Mouse (Mus musculus) heart, postnatal 10 days (tissue): ENCODE measurements around the gene Dyrk2. TPM values are rescaled to one million over a fixed set of nuclear protein-coding genes. Genes with fewer than 3 reads are reported as not detected.

Experiments used
- DNase-seq, 2 experiments: peaks; one replicate each; pipeline ENCODE4 v3.0.0; 2021
- intact Hi-C: fragments of 180-260 bp; cut with DNase I; formaldehyde crosslinking; loops from one replicate; pipeline ENCODE4 v1.15.1; 2025
- total RNA-seq, 2 experiments: library from RNA; stranded (reverse); gene quantifications; 2 replicates each; pipeline ENCODE4 v1.2.3; 2021

Gene Dyrk2
- total RNA-seq: 100 to 1,000 TPM; 114 to 116 TPM

DNA sequence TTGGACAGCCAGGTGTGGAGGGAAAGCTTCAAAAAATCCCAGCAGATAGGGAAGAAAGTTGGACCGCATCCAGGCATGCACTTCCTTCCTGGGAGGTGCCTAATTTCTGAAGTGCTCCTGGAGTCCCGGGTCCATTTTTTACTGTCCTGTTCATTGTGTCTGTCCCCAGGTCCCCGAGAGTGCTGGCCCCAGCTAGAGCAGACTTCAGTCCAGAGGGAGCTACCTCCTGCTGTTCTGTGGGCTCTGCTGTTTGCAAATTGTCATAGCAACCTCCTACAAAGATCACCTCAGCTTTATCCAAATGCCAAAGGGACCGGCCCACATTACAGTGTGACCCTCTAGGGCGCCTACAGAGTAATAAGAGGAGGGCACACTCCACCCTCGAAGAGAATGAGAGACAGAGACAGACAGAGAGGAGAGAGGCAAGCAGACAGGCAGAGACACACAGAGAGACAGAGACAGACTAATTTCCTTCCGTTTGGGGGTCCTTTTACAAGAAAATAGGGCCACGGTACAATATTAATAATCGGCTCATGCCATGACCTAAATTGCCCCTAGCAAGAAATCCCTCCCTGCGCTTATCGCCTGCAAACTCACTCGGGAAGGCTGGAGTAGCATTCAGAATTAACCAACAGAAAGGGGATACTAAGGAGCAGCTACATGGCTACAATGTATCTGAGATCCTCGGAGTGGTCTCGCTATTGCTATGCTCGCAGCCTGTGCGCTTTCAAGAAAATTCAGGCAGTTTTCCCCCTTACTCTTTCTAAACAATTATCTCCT is at the start of gene Dyrk2:
Gene Dyrk2 (minus strand): TSS at position 9 of the 780 bp plus-strand sequence.
- intact Hi-C loops: loop anchor here (5.0 kb wide), 2 partner anchors 112 to 207 kb away; no protein-coding TSS in a partner anchor
- DNase-seq: peak in 1 of 2 experiments; percentile 70

DNA sequence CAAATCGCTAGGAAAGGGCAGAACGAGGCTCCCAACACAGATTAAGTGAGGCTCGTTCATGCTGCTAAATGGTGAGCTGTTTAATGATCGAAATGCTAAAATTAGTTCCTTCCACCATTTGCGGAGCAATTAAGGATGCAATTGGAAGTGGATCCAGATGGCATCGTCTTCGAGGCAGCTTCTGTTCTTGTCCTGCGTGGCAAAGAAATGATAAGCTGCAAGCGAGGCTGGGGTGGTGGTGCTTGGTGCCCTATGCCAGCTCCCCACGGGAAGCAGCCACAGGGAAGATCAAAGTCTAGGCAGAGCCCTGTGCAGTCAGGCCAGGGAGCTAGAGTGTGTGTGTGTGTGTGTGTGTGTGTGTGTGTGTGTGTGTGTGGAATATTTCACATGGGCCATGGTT is 32.6 kb upstream of the Dyrk2 start:
- intact Hi-C loops: no loop called here
- no peak for DNase-seq

DNA sequence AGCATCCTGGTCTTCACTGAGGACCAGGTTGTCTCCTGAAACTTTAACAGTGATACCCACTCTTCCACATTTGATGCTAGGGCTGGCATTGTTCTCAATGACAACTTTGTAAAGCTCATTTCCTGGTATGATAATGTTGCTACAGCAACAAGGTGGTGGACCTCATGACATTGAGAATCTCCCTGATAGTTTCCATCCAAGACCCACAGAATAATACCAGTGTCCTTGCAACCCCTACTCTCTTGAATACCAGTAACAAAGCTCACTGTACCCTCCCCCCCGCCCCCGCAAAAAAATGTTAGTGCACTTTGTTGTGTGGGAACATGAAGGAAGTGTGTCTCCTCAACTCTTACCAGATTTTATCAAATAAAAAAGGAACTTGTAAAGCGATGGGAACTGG is 23.6 kb upstream of the Dyrk2 start:
- DNase-seq: no peak
- intact Hi-C loops: no loop called here

DNA sequence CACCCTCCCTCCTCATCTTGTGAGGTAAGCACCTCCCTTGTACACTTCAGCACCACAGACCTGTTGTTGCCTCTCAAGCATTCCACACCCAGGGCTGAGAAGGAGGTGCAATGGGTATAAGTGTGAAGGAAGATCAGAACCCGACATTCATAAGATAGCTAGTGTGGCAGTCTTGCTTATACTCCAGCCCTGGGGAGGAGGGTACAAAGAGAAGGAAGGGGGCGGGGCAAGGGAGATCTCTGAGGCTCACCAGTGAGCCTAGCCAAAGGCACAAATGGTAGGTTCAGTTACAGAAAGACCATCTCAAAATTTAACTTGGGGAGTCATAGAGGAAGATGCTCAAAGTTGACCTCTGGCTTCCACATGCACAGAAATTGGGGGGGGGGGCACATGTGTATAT is 14.1 kb upstream of the Dyrk2 start:
- intact Hi-C loops: no loop called here
- DNase-seq: no peak

DNA sequence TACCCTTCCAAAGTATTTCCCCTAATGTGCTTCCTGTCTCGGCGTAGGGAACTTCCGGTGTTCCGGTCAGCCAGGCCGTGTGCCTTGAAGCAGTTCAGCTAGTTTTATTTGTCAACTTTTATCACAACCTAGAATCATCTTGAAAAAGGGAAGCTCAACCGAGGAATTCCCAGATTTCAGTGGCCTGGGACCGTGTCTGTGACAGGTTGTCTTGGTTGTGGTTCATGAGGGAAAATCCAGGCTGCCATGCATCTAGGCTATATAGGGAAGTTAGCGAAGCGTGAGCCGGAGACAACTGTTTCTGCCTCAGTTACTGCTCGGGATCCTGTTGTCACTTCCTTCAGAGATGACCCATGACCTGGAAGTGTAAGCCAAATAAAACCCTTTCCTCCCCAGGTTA is 13.3 kb upstream of the Dyrk2 start:
- intact Hi-C loops: no loop called here
- DNase-seq: no peak

DNA sequence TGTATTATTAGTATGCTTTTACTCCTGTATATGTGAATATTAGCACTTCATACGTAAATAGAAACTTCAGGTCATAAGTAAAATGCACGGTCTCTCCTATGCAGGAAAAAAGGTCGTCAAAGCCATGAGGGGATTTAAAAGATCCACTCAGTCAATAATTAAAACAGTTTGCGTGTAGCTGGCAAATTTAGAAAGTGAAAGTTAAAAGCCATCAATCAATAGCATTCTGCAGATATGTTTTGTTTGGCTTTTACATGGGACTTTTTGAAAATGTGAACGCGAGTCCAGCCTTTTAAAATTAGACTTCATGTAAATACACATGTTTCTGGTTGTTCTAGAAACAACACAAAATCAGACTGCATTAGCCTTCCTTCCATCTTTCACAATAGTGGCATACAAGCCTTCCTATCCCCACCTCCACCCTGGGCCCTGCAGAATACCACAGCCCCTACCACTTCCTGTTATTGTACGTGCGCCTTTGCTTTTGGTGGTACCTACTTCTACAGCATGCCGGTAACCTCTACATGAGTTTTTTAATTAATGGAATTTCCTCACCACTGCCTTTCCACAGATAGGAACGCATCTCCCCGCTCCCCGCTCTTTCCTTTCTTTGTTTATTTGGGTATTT is 12.4 kb upstream of the Dyrk2 start:
- intact Hi-C loops: no loop called here

DNA sequence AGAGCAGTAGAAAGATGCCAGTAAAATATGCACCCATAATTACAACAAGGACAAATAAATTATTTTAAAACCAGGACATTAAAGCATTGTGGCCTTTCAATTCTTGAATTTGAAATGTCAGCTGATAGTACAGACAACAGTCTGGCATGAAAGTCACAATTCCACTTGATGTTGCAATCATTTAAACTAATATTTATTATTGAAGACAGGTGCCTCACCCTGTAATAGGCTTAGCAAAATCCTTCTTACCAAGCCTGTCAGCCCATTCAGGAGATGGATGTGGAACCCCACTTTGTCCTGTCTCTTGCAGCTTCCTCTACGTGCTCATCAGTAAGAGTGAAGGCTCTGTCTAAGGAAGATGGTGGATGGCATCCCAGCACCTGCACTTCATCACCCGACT is 10.8 kb upstream of the Dyrk2 start:
- intact Hi-C loops: no loop called here
- no peak for DNase-seq

More for the DNA sequence above, 12.4 kb upstream of the Dyrk2 start:
- no peak for DNase-seq

DNA sequence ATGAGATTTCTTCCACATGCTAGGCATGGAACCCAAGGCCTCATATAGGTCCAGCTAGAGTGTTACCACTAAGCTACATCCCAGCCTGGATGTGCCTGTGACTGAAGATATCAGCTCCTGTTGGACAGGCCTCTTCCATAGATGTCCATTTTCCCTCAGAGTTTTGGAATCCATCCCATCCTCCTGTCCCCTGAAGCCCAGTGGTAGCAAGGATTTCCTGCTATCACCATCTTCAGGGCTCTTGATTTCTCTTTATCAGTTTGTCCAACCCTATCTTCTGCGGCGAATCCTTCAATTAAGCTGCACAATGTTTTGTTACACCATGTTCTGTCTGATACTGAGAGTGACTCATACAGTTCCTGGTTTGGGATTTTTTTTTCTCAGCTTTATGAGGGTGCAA is 2.2 kb upstream of the Dyrk2 start:
- no peak for DNase-seq
- intact Hi-C loops: loop anchor here (5.0 kb wide), 2 partner anchors 110 to 205 kb away; no protein-coding TSS in a partner anchor

DNA sequence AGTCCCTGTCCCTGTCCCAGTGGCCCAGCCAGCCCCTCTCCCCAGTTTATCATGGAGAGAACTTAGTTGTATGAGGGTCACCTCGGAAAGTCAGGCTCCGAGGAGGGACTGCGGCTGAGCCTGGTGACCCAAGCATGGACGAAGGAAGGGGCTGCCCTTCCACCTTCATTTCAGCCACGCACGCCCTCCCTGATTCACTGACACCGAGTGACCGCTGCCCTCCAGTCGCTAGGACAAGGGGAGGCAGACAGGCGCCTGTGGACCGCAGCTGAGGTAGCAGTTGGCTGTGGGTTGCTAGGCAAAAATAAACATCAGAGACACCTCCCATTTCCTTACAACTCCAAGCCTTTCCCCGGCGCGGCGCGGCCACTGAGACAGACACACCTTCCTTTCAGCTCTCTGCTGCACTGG is 413 bp downstream of the Dyrk2 start:
- DNase-seq: peak; percentile 83 to 87
- intact Hi-C loops: loop anchor here (1.0 to 10.0 kb wide), 5 partner anchors 113 to 355 kb away; no protein-coding TSS in a partner anchor

DNA sequence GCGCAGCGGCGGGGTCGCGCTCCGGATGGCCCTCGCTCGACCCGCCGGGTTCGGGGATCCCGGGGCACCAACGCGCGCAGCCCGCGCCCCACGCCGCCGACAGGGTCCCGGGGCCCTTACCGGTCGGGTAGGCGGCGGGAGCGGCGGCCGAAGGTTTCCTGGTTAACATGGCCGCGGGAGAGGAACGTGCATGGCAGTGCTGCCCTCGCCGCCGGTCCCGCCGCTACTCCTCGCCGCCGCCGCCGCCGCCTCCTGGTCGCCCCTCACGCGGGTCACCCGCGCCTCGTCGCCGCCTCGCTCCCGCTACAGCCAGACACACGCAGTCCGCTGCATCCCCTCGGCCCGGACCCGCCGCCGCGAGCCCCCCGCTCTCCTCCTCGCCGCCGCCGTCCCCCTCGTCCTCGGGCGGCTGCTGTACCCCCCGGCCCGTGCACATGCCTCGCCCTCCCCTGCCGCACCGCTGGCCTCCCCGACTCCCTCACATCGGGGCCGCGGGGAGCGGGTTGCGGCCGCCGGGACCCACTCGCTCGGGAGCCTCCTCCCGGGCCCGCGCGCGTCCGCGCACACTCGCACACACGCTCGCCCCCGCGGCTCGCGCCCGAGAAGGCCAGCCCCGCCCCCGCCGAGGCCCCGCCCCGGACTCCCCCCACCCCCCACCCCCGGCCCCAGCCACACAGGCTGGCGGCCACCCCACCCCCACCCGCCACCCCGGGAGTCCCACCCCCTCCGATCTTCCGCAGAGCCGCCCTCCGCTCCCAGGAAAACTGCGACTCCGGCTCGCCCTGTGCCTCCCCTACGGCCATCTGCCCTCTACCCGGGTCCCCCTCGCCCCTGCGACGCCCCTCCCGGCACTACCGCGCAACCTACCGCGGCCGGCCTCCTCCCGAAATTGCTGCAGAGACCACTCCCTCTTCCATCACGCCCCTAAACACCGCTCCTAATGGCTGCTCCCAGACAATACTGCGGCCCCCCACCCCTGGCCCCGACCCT is 1.1 kb downstream of the Dyrk2 start:
- peak; percentile 89 to 90 for DNase-seq
- intact Hi-C loops: loop anchor here (1.0 to 10.0 kb wide), 3 partner anchors 196 to 356 kb away; no protein-coding TSS in a partner anchor

DNA sequence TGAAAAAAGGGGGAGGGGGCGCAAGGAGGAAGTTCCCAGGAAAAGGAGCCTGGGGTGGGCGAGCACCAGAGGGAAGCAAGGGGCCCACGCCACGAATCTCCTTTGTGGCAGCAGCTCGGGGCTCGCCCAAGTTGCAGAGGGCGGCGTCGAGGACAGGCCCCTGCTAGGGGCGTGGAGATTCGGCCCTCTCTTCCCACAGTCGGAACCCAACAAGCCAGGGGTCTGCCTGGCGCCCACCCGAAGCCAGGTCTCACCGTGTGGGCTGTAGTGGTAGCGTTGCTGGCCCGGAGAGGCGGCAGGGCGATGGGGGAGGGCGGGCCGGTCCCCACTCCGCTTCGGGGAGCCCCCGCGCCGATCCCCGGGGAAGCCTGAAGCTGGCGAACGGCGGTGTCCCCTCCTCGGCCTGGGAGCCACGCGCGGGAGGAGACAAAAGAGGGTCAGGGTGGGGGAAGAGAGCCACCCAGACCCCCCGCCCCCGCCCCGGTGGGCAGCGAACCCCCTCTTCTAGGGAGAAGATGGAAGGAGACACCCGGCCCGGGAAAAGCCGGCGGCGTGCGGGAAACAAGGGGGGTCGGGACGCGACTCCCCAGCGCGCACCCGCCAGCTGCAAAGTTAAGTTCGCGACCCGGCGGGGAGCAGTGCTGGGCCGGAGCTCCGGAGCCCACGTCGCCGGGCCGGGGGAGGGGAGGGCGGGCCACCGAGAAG is 2.0 kb downstream of the Dyrk2 start:
- intact Hi-C loops: loop anchor here (2.0 to 10.0 kb wide), 2 partner anchors 197 to 357 kb away; no protein-coding TSS in a partner anchor
- DNase-seq: peak; percentile 67 to 69

DNA sequence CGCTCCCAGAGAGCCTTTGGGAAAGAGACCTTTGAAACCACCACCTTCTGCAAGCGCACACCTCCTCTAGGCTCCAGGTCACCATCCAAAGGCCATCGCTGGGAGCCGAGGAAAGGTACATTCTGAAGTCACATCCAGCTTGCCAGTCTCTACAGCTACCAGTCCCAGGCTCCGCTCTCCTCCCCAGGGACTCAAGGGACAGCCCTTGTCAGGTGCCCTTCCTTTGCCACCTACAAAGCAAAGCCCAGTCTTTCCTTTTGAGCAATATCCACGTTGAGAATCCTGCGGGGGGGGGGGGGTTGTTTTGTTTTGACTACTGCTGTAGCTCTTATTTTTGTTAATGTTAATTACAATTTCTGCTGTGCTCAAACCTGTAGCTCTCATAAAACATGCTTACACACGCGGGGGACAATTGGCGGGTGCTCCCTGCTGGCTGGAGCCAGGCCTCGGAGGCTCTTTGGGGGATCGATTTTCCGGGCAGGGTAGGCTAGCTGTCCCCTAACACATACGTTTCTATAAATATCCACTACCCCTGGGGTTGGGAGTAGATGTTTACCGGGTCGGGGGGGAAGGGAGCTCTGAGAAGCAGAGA is 2.6 kb downstream of the Dyrk2 start:
- no peak for DNase-seq
- intact Hi-C loops: loop anchor here (10.0 kb wide), 1 partner anchor 357 kb away; no protein-coding TSS in a partner anchor

DNA sequence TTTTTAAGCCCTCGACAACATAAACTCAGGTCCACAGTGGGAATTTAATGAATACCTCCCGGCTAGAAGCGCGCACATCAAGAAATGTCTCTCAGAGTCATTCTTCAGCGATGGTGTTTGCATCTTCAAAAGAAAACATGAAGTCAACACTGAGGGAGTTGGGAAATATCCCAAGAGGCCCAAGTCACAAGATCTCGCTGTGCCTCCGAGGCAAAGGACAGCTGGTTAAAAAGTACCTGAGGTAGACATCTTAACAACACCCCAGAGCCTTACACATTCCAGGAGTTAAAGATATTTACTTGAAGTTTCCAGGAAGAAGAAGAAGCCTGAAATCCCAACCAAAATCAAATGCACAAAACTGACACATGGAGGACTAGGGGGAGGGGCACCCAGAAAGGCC is 5.0 kb downstream of the Dyrk2 start:
- DNase-seq: no peak
- intact Hi-C loops: loop anchor here (10.0 kb wide), 1 partner anchor 360 kb away; no protein-coding TSS in a partner anchor

DNA sequence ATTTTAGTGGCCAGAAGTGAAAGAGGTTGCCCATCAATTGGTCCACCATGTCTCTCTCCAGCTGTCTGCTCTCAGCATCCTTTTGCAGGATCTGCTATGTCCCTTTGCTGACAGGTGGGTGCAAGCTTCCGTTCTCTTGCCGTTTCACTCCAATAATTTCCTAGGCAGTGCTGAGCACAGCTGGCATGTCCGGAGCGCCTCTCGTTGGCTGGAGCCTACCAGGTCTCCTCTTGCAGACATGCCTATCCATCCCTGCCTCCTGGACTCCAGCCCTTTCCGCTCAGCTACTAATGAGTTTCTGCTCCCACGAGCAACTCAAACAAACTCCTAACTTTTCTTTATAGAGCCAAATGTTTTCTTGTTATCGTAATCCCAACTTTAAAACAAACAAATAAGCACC is 6.4 kb downstream of the Dyrk2 start:
- DNase-seq: no peak
- intact Hi-C loops: loop anchor here (10.0 kb wide), 1 partner anchor 361 kb away; no protein-coding TSS in a partner anchor

DNA sequence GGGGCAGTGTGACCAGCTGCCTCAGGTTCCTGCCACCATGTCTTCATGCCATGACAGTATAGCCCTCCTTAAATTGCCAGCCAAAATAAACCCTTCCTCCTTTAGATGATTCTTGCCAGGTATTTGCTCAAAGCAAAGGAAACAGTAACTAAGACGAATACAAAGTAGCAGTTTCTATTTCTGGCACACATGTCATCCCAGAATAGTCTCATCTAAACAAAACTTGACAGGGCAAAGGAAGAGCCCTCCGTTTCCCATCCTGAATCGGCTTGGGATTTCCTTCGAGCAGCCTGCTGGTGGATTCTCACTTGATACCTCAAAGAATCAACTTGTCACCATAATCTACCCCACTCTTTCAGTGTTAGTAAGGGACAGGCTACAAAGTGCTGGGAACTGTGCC is 7.8 kb downstream of the Dyrk2 start:
- DNase-seq: no peak

DNA sequence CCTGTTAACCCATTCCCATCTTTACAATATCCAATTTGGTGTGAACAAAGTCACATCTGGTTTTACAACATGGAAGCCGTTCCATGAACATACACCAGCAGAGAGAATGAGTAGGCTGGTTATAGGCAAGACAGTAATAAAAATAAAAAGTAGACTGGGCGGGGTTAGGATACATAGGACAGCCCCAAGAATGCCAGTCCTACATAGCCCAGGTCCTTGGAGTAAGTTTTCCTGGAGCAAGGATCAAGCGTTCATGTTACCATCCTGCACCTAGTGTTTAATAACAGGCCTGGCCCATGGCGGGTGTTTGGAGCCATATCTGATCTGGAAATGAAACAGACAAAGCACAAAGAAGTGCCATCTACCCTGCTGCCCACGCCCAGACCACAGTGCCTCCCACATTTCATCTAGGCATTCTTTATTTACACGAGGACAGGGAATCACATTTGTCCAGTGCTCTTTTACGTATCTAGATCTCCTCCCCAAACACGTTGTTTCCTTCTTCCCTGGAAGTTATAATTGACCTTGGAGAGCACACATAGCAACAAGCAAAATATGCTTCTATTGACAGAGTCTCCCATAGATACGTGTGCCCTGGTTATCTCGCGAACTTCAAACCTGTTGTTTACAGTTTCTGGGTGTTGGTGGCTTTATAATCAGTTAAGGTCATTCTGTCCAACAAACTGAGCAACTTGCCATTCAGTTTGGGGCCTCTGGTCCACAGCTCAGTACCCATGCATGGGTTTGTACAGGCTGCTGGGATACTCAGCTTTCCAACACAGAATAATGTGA is 8.6 kb downstream of the Dyrk2 start:
- intact Hi-C loops: loop anchor here (10.0 kb wide), 1 partner anchor 363 kb away; no protein-coding TSS in a partner anchor
- DNase-seq: no peak

More for the DNA sequence above, 7.8 kb downstream of the Dyrk2 start:
- intact Hi-C loops: loop anchor here (10.0 kb wide), 1 partner anchor 363 kb away; no protein-coding TSS in a partner anchor

DNA sequence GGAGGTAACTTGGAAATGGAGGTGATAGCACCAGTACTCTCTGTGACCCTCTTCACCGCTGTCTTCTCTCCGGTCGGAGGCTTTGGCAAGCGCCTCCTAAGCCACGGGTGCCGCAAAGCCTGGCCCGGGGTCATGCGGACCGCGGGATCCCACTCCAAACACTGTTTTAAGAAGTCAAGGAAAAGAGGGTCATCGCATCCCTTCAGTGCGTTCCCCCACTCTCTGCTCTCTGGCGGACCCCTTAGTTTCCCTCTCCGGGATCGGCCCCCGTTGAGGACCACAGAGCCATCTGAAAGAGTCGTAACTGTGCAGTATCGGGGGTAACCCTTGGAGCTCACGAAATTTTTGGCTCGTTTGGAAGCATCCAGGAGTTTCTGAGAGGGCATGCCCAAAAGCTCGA is 10.4 kb downstream of the Dyrk2 start:
- intact Hi-C loops: loop anchor here (5.0 to 10.0 kb wide), 2 partner anchors 57 to 365 kb away; no protein-coding TSS in a partner anchor
- no peak for DNase-seq

DNA sequence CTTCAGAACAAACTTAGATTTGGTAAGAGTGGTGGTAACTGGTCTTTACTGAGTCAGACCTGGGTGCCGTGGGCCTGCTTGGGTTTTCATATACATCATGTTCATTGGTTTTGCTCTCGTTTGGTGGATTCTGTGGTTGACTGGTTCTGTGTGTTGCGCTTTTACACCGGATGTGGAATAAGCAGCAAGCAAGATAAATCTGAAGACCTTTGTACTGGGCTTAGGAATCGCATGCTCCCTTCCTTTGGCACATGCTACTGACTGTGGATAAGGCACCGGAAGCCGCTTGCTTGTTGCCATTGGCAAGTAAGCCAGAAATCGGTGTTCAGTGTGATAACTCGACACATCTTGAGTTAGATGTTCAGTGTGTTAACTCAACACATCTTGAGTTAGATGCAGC is 15.4 kb downstream of the Dyrk2 start:
- DNase-seq: no peak
- intact Hi-C loops: loop anchor here (5.0 kb wide), 1 partner anchor 52 kb away; no protein-coding TSS in a partner anchor
